Mouse (Mus musculus) CH12.LX (cell line): ENCODE results near the gene Tmem170. TPM values are rescaled to one million over a fixed set of nuclear protein-coding genes. Genes with fewer than 3 reads are reported as not detected.

Experiments
- DNase-seq: peaks from one replicate; pipeline ENCODE4 v3.0.0-alpha.2; 2013; ENCODE audit errors: extremely low read depth
- H3K27ac ChIP-seq: 2 replicates; pipeline ENCODE4 v1.5.1; 2012; ENCODE audit warnings: low read depth, mild to moderate bottlenecking, control low read depth, moderate library complexity; ENCODE audit not compliant: insufficient read depth
- H3K27me3 ChIP-seq: replicated peaks from 2 replicates; pipeline ENCODE3; 2012; ENCODE audit warnings: inconsistent platforms
- H3K36me3 ChIP-seq, 2 experiments: replicated peaks in 1 of 2; 2 replicates each; pipeline versions ENCODE3 to v1.6.1; 2012; ENCODE audit warnings: inconsistent platforms in 1 of 2, low read length in 1 of 2, mild to moderate bottlenecking in 1 of 2, mixed read lengths in 1 of 2, moderate library complexity in 1 of 2; ENCODE audit not compliant: control insufficient read depth in 1 of 2, insufficient read depth in 1 of 2
- H3K4me1 ChIP-seq, 2 experiments: 2 replicates each; pipeline ENCODE4 v1.6.1; 2012; ENCODE audit warnings: inconsistent platforms in 1 of 2, moderate library complexity in 1 of 2; ENCODE audit not compliant: insufficient read depth in 2 of 2, control insufficient read depth in 1 of 2
- H3K4me2 ChIP-seq: 2 replicates; pipeline ENCODE4 v1.6.1; 2012; ENCODE audit warnings: low read depth, mild to moderate bottlenecking, control low read depth; ENCODE audit not compliant: poor library complexity, insufficient read depth, severe bottlenecking
- H3K4me3 ChIP-seq, 3 experiments: fragments of 150-350 bp in 1 of 3; sonication (generic) in 1 of 3; replicated peaks in 1 of 3; 2 replicates each; pipeline versions ENCODE3 to v1.5.1; 2011 to 2012; ENCODE audit warnings: low read depth in 2 of 3, low read length in 2 of 3, mild to moderate bottlenecking in 2 of 3, moderate library complexity in 2 of 3, control low read depth in 1 of 3, improper control_type of control experiment in 1 of 3, inconsistent platforms in 1 of 3, mixed read lengths in 1 of 3; ENCODE audit not compliant: poor library complexity in 1 of 3
- H3K79me2 ChIP-seq: replicated peaks from 2 replicates; pipeline ENCODE4 v1.6.1; 2012; ENCODE audit warnings: mild to moderate bottlenecking, moderate library complexity; ENCODE audit not compliant: control insufficient read depth, poor library complexity, insufficient read depth, severe bottlenecking; ENCODE audit errors: extremely low read depth
- H3K9ac ChIP-seq: 2 replicates; pipeline ENCODE4 v1.6.1; 2012; ENCODE audit warnings: low read depth, mild to moderate bottlenecking, control low read depth, moderate library complexity; ENCODE audit not compliant: insufficient read depth
- H3K9me3 ChIP-seq: replicated peaks from 2 replicates; pipeline ENCODE3; 2012; ENCODE audit warnings: low read length, inconsistent platforms, mixed read lengths
- BHLHE40 ChIP-seq: IDR thresholded peaks from 2 replicates; pipeline ENCODE4 v1.6.1; 2011; ENCODE audit warnings: mild to moderate bottlenecking, low read depth, low read length, improper control_type of control experiment
- CHD1 ChIP-seq: IDR thresholded peaks from 2 replicates; pipeline ENCODE4 v1.6.1; 2012; ENCODE audit warnings: low read depth, low read length, improper control_type of control experiment, inconsistent platforms
- CTCF ChIP-seq, 2 experiments: IDR thresholded peaks in 1 of 2; conservative IDR thresholded peaks in 1 of 2; 2 replicates each; pipeline ENCODE4 v1.5.1; 2011 to 2012; ENCODE audit warnings: low read depth in 2 of 2, low read length in 2 of 2, improper control_type of control experiment in 1 of 2, inconsistent platforms in 1 of 2, mild to moderate bottlenecking in 1 of 2, moderate library complexity in 1 of 2
- E2F4 ChIP-seq: IDR thresholded peaks from 2 replicates; pipeline ENCODE4 v1.6.1; 2011; ENCODE audit warnings: low read depth, low read length, improper control_type of control experiment; ENCODE audit not compliant: insufficient replicate concordance
- ELF1 ChIP-seq: IDR thresholded peaks from 2 replicates; pipeline ENCODE4 v1.6.1; 2014; ENCODE audit warnings: low read depth, mild to moderate bottlenecking, inconsistent platforms, low read length, improper control_type of control experiment
- ETS1 ChIP-seq: conservative IDR thresholded peaks from 2 replicates; pipeline ENCODE4 v1.6.1; 2012; ENCODE audit warnings: low read depth, mild to moderate bottlenecking, inconsistent platforms, low read length, improper control_type of control experiment, moderate library complexity
- JUND ChIP-seq: conservative IDR thresholded peaks from 2 replicates; pipeline ENCODE4 v1.6.1; 2011; ENCODE audit warnings: low read depth, low read length, improper control_type of control experiment
- KAT2A ChIP-seq: IDR thresholded peaks from 2 replicates; pipeline ENCODE4 v1.6.1; 2012; ENCODE audit warnings: low read length, improper control_type of control experiment, inconsistent platforms; ENCODE audit not compliant: insufficient replicate concordance
- MEF2A ChIP-seq: IDR thresholded peaks from 2 replicates; pipeline ENCODE4 v1.6.1; 2014; ENCODE audit warnings: low read depth, mild to moderate bottlenecking, inconsistent platforms, low read length, improper control_type of control experiment, borderline replicate concordance
- MXI1 ChIP-seq: IDR thresholded peaks from 2 replicates; pipeline ENCODE4 v1.6.1; 2011; ENCODE audit warnings: mild to moderate bottlenecking, low read depth, low read length, improper control_type of control experiment
- POLR2A ChIP-seq: IDR thresholded peaks from 2 replicates; pipeline ENCODE4 v1.6.1; 2011; ENCODE audit warnings: low read depth, mild to moderate bottlenecking, improper control_type of control experiment, low read length
- UBTF ChIP-seq: IDR thresholded peaks from 2 replicates; pipeline ENCODE4 v1.6.1; 2012; ENCODE audit warnings: low read depth, mild to moderate bottlenecking, inconsistent platforms, low read length, improper control_type of control experiment, moderate library complexity
- USF2 ChIP-seq: conservative IDR thresholded peaks from 2 replicates; pipeline ENCODE4 v1.6.1; 2011; ENCODE audit warnings: low read depth, low read length, improper control_type of control experiment
- ZC3H11A ChIP-seq: IDR thresholded peaks from 2 replicates; pipeline ENCODE4 v1.6.1; 2012; ENCODE audit warnings: low read depth, mild to moderate bottlenecking, inconsistent platforms, low read length, improper control_type of control experiment
- ZMIZ1 ChIP-seq: IDR thresholded peaks from 2 replicates; pipeline ENCODE4 v1.6.1; 2012; ENCODE audit warnings: low read depth, mild to moderate bottlenecking, inconsistent platforms, low read length, improper control_type of control experiment
- dilution Hi-C: fragments of 300-500 bp; cut with MboI; formaldehyde crosslinking; loops from 2 replicates; pipeline ENCODE4 v1.14.3; 2020; ENCODE audit warnings: low sequenced_read_pairs; ENCODE audit not compliant: extremely low pct_unique_long_range_greater_than_20kb, extremely low pct_ligation_motif_present
- in situ Hi-C: fragments of 300-500 bp; cut with MboI; formaldehyde crosslinking; loops from 3 replicates; pipeline ENCODE4 v1.14.3; 2019; ENCODE audit warnings: low sequenced_read_pairs, low pct_ligation_motif_present, low pct_unique_long_range_greater_than_20kb, mixed read lengths
- polyA plus RNA-seq: library from polyadenylated mRNA; unstranded; fragments of >175 nt; gene quantifications from 2 replicates; pipeline ENCODE4 v1.2.1, GENCODE M21; 2012; ENCODE audit warnings: low read depth; ENCODE audit not compliant: insufficient read length
- total RNA-seq, 2 experiments: library from RNA; depleted of rRNA; stranded (reverse); fragments of 300-350 nt in 1 of 2; fragments of >200 nt in 1 of 2; gene quantifications; 2 replicates each; pipeline ENCODE4 v1.2.3; 2012 to 2014

Gene Tmem170
- total and polyA plus RNA-seq, 3 experiments, result 1.6 to 2.5 (median 2.4) TPM

GRCm38 (mm10) chr8:111888091-111888650, 11.6 kb upstream of the Tmem170 start:
- no peak overlapping the region for H3K4me2 ChIP-seq
- no peaks in the 10 kb centered on the region for H3K9me3 ChIP-seq
- H3K4me1 ChIP-seq, result peaks cover 4 to 5% of the 10 kb centered on the region in 2 experiments
- no peak for DNase-seq
- in situ Hi-C loops (no loop called here), dilution Hi-C loops (no loop called here)
- H3K79me2 ChIP-seq, result no peaks in the 10 kb centered on the region
- no peak overlapping the region for H3K9ac ChIP-seq
- TF ChIP-seq KAT2A (no peak), BHLHE40 (no peak), ZMIZ1 (no peak), E2F4 (no peak), POLR2A (no peak), MEF2A (no peak), ETS1 (no peak)
- no peak overlapping the region for H3K4me3 ChIP-seq
- H3K27me3 ChIP-seq, result peaks cover 2% of the 10 kb centered on the region
- H3K36me3 ChIP-seq, result no peaks in the 10 kb centered on the region
- no peak overlapping the region for H3K27ac ChIP-seq

GRCm38 (mm10) chr8:111887479-111887878, 10.9 kb upstream of the Tmem170 start:
- Histone ChIP-seq H3K9me3 (no peaks in the 10 kb centered on the region), H3K4me1 (peaks cover 4 to 5% of the 10 kb centered on the region in 2 experiments), H3K79me2 (no peaks in the 10 kb centered on the region), H3K36me3 (no peaks in the 10 kb centered on the region), H3K27me3 (peaks cover 2% of the 10 kb centered on the region), H3K27ac (no peak overlapping the region), H3K4me2 (no peak overlapping the region), H3K4me3 (no peak overlapping the region), H3K9ac (no peak overlapping the region)
- in situ Hi-C loops (no loop called here), dilution Hi-C loops (no loop called here)
- no peak for DNase-seq
- no peak for TF ChIP-seq ETS1
- TF ChIP-seq USF2, result no peak
- no peak for TF ChIP-seq CHD1
- TF ChIP-seq CTCF (conservative IDR thresholded peaks at IDR 0.05 in 1 of 2, IDR thresholded peaks at IDR 0.05 in 1 of 2; ENCODE audit: low read depth in 2 of 2, low read length in 2 of 2), result no peak
- TF ChIP-seq MXI1, result no peak

GRCm38 (mm10) chr8:111883615-111884014, 7.1 kb upstream of the Tmem170 start:
- H3K4me1 ChIP-seq, result peaks cover 4 to 5% of the 10 kb centered on the region in 2 experiments
- TF ChIP-seq ELF1, result no peak
- no peak for TF ChIP-seq UBTF
- TF ChIP-seq ZC3H11A, result no peak
- no peak for TF ChIP-seq JUND
- TF ChIP-seq, all 38 proteins: peak for 0
- H3K36me3 ChIP-seq, result no peaks in the 10 kb centered on the region
- DNase-seq, result no peak
- no peak overlapping the region for H3K9ac ChIP-seq
- in situ Hi-C loops (no loop called here), dilution Hi-C loops (no loop called here)
- H3K4me2 ChIP-seq, result no peak overlapping the region
- peaks cover 2% of the 10 kb centered on the region for H3K27me3 ChIP-seq
- no peak overlapping the region for H3K4me3 ChIP-seq
- no peaks in the 10 kb centered on the region for H3K9me3 ChIP-seq
- no peak overlapping the region for H3K27ac ChIP-seq
- no peaks in the 10 kb centered on the region for H3K79me2 ChIP-seq
